Mouse (Mus musculus) testis, adult 2 months (tissue): ENCODE data around the gene Apba3. TPM values are rescaled to one million over a fixed set of nuclear protein-coding genes. Genes with fewer than 3 reads are reported as not detected.
"Not testable (repeated sequence)": the region's sequence is repeated elsewhere in the genome, so short reads cannot be mapped to it uniquely, and the experiment has no call there.

Source experiments
- H3K27ac ChIP-seq: fragments of 200-500 bp; 2 replicates; pipeline ENCODE4 v1.5.1; 2012; ENCODE audit warnings: low read depth, low read length; ENCODE audit not compliant: control insufficient read depth, insufficient read depth
- H3K27me3 ChIP-seq: fragments of 200-500 bp; 2 replicates; pipeline ENCODE4 v1.6.1; 2012; ENCODE audit warnings: mild to moderate bottlenecking, low read length, moderate library complexity; ENCODE audit not compliant: control insufficient read depth, insufficient read depth
- H3K36me3 ChIP-seq: fragments of 200-500 bp; 2 replicates; pipeline ENCODE4 v1.6.1; 2012; ENCODE audit warnings: mild to moderate bottlenecking, low read length; ENCODE audit not compliant: control insufficient read depth, insufficient read depth
- H3K4me1 ChIP-seq: fragments of 200-500 bp; 2 replicates; pipeline ENCODE4 v1.6.1; 2012; ENCODE audit warnings: low read length; ENCODE audit not compliant: control insufficient read depth, insufficient read depth
- H3K4me3 ChIP-seq: fragments of 200-500 bp; 2 replicates; pipeline ENCODE4 v1.5.1; 2012; ENCODE audit warnings: low read depth, mild to moderate bottlenecking, low read length, moderate library complexity, mixed read lengths; ENCODE audit not compliant: control insufficient read depth
- CTCF ChIP-seq: fragments of 200-500 bp; IDR thresholded peaks from 2 replicates; pipeline ENCODE4 v1.5.1; 2012; ENCODE audit warnings: low read depth, mild to moderate bottlenecking, inconsistent platforms, low read length, moderate library complexity; ENCODE audit not compliant: control insufficient read depth, insufficient read depth, insufficient replicate concordance
- POLR2A ChIP-seq: fragments of 200-500 bp; IDR thresholded peaks from 2 replicates; pipeline ENCODE4 v1.6.1; 2012; ENCODE audit warnings: low read depth, mild to moderate bottlenecking, inconsistent platforms, low read length, moderate library complexity; ENCODE audit not compliant: control insufficient read depth
- polyA plus RNA-seq: library from polyadenylated mRNA; depleted of rRNA; stranded (reverse); fragments of >200 nt; gene quantifications from 2 replicates; pipeline ENCODE4 v1.2.3, GENCODE M21; 2012; rRNA removed

Gene Apba3
- polyA plus RNA-seq: 53.5 and 77.2 TPM in 2 replicates

GRCm38 (mm10) chr10:81266211-81267105 lies at the start of gene Apba3, which contains the start of gene Mrpl54:
TSS of gene Apba3 (plus strand) at chr10:81266960.
TSS of gene Mrpl54 (minus strand) at chr10:81266934.
- Histone ChIP-seq H3K4me3 (peak within 1 kb of the TSS; percentile 89), H3K4me1 (peaks cover 9% of the 10 kb centered on the region), H3K36me3 (no peaks in the 10 kb centered on the region; the same call in 1 of the 2 replicates), H3K27ac (peak within 1 kb of the TSS; percentile 94), H3K27me3 (no peaks in the 10 kb centered on the region)
- peak; percentile 80 for TF ChIP-seq POLR2A
- no peak for TF ChIP-seq CTCF

DNA sequence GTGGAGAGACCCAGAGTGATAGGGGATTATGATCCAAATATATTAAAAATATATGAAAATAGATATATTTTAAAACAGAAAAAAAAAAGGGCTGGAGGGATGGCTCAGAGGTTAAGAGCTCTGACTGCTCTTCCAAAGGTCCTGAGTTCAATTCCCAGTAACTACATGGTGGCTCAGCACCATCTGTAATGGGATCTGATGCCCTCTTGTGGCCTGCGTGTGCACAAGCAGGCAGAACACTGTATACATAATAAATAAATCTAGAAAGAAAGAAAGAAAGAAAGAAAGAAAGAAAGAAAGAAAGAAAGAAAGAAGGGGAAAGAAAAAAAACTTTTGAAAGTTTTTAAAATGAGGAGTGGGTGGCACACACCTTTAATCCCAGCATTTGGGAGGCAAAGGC lies 49.5 kb upstream of the Apba3 start:
- not testable (repeated sequence) for H3K27me3 ChIP-seq, H3K27ac ChIP-seq, H3K4me3 ChIP-seq, H3K4me1 ChIP-seq, H3K36me3 ChIP-seq

- no peak overlapping the region for H3K4me3 ChIP-seq
- TF ChIP-seq CTCF (peak; percentile 95), POLR2A (no peak)
- H3K27me3 ChIP-seq: no peaks in the 10 kb centered on the region
- no peaks in the 10 kb centered on the region for H3K36me3 ChIP-seq
- H3K4me1 ChIP-seq: no peaks in the 10 kb centered on the region
- no peak overlapping the region for H3K27ac ChIP-seq
These were observed 48.8 kb upstream of the Apba3 start for GRCm38 (mm10) chr10:81217964-81218363.

DNA sequence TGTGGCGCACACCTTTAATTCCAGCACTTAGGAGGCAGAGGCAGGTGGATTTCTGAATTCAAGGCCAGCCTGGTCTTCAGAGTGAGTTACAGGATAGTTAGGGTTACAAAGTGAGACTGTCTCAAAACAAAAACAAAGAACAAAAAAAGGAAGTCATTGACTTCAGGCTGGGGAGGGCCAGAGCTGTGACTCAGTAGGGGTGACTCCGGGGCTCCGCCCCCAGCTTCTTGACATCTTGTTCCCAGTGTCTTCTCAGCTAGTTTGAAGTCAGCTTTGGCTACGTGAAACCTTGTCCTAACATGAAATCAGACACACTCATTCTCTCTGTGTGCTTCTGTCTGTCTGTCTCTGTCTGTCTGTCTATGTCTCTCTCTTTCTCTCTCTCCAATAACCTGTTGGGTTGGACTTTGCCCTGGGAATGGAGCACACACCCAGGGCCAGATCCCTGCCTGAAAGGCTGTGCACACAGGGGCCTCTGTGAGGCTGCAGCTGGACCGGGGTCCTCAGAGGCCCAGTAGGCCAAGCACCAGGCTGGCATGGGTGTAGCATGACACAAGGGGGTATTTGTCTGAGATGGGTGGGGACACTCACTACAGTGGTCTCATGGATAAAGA lies 45.3 kb upstream of the Apba3 start:
- Histone ChIP-seq H3K4me1 (no peaks in the 10 kb centered on the region), H3K4me3 (no peak overlapping the region), H3K27ac (no peak overlapping the region), H3K27me3 (no peaks in the 10 kb centered on the region), H3K36me3 (no peaks in the 10 kb centered on the region)
- TF ChIP-seq CTCF (no peak), POLR2A (no peak)

DNA sequence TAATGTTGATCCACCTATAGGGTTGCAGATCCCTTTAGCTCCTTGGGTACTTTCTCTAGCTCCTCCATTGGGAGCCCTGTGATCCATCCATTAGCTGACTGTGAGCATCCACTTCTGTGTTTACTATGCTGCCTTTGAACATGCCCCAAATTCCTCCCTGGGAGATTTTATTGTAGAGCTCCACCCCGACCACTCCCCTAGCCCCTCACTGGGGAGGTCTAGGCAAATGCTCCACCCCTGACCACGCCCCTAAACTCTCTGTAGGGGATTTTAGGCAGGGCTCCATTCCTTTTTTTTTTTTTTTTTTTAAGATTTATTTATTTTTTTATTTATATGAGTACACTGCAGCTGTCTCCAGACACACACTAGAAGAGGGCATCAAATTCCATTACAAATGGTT lies 43.0 kb upstream of the Apba3 start:
- H3K36me3 ChIP-seq, H3K4me1 ChIP-seq, H3K27ac ChIP-seq, H3K4me3 ChIP-seq, H3K27me3 ChIP-seq: not testable (repeated sequence)

GRCm38 (mm10) chr10:81229735-81230437 lies 36.9 kb upstream of the Apba3 start:
- Histone ChIP-seq H3K4me3 (no peak overlapping the region), H3K36me3 (no peaks in the 10 kb centered on the region), H3K27me3 (no peaks in the 10 kb centered on the region), H3K4me1 (peaks cover 8% of the 10 kb centered on the region), H3K27ac (no peak overlapping the region)
- TF ChIP-seq CTCF (no peak), POLR2A (no peak)

DNA sequence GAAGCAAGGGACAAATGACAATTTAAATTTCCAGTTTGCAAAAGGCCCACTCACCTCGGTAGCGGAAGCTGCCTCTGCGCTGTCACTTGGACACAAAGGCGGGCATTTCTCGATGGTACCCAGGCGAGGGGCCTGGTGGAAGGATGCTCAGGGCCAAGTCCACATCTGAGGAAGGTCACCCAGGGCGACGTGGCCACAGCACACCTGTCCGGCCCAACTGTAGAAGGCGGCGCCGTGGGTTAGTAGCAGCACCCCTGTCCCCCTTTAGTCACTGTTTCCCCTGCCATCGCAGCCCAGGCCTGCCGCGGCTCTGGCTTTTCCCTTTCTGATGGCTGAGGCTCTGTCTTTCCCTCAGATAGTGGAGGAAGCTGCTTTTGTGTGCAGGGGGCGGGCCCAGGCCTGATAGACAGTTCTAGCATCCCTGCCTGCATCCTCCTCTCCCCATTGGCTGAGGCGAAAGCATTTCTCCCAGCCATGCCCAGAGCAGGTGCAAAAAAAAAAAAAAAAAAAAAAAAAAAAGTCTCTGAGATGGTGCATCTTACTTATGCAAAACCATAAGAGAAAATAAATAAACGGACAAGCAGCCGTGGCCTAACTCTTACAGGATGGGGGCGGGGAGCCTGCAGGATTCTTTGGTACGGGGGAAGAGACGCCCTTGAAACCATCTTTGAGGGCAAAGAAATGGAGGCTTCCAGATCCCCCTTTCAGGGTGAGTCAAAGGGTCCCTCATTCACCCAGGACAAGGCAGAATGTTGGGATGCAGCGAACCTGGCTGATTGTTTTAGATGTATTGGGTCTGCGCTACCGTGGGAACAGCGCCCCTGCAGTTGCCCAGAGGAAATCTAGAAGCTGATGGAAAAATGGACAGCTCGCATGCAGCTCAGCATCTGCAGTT lies 36.1 kb upstream of the Apba3 start, which contains the start of gene Atcay:
Gene Atcay (minus strand): TSS at position 396 of the 895 bp plus-strand sequence.
- no peak within 1 kb of the TSS for H3K4me3 ChIP-seq
- peaks cover 8% of the 10 kb centered on the region for H3K4me1 ChIP-seq
- no peaks in the 10 kb centered on the region for H3K27me3 ChIP-seq
- no peak within 1 kb of the TSS for H3K27ac ChIP-seq
- TF ChIP-seq CTCF: peak; percentile 27; the same call in 1 of the 2 replicates
- no peak for TF ChIP-seq POLR2A
- H3K36me3 ChIP-seq: no peaks in the 10 kb centered on the region
